Mouse (Mus musculus) adrenal gland, adult 18-20 months (tissue): ENCODE results near the gene Tas2r144. TPM values are rescaled to one million over a fixed set of nuclear protein-coding genes. Genes with fewer than 3 reads are reported as not detected.

ENCODE experiments used
- DNase-seq, 2 experiments: peaks; one replicate each; pipeline ENCODE4 v3.0.0; 2021 to 2022; ENCODE audit warnings: low spot score in 2 of 2
- long read RNA-seq, 2 experiments: library from polyadenylated mRNA; stranded (forward); transcript quantifications; one replicate each; pipeline ENCODE4 v2.0.0; 2021
- total RNA-seq, 2 experiments: library from RNA; stranded (reverse); gene quantifications; 1 replicate in 1 of 2; 2 replicates in 1 of 2; pipeline ENCODE4 v1.2.3; 2021

The Tas2r144 gene
- total RNA-seq, result not detected
- long read RNA-seq, experiment 1, result 0 reads
- long read RNA-seq, experiment 2, result 0 reads

- DNase-seq, result no peak
These were observed at the start of gene Tas2r144 for GRCm38 (mm10) chr6:42215028-42215427. Gene Tas2r144 (plus strand): TSS chr6:42215328.

- no peak for DNase-seq
These were observed 32.7 kb upstream of the Tas2r144 start for GRCm38 (mm10) chr6:42182462-42182861.

- DNase-seq, result no peak
These were observed 28.9 kb upstream of the Tas2r144 start for GRCm38 (mm10) chr6:42186230-42186629.

GRCm38 (mm10) chr6:42197710-42198109, 17.4 kb upstream of the Tas2r144 start:
- DNase-seq, result no peak

GRCm38 (mm10) chr6:42199498-42199897, 15.6 kb upstream of the Tas2r144 start:
- no peak for DNase-seq

- DNase-seq, result no peak
These were observed 7.2 kb downstream of the Tas2r144 start for GRCm38 (mm10) chr6:42222286-42222685.

GRCm38 (mm10) chr6:42225046-42225445, 9.9 kb downstream of the Tas2r144 start:
- DNase-seq, result no peak

- peak; percentile 70 to 71 for DNase-seq
These were observed 12.3 kb downstream of the Tas2r144 start for GRCm38 (mm10) chr6:42227240-42228101.

- no peak for DNase-seq
These were observed 14.5 kb downstream of the Tas2r144 start for GRCm38 (mm10) chr6:42229610-42230009.

GRCm38 (mm10) chr6:42231191-42231590, 16.1 kb downstream of the Tas2r144 start:
- DNase-seq, result no peak

- DNase-seq, result no peak
These were observed 22.2 kb downstream of the Tas2r144 start for GRCm38 (mm10) chr6:42237276-42237805.

- DNase-seq, result no peak
These were observed 26.4 kb downstream of the Tas2r144 start for GRCm38 (mm10) chr6:42241311-42242045.

GRCm38 (mm10) chr6:42245711-42246353, 30.7 kb downstream of the Tas2r144 start, which contains the start of gene Gstk1:
Gene Gstk1 (plus strand): TSS chr6:42245935.
- DNase-seq, result peak; percentile 68 to 72

GRCm38 (mm10) chr6:42247173-42247572, 32.0 kb downstream of the Tas2r144 start:
- DNase-seq, result no peak

GRCm38 (mm10) chr6:42247981-42248380, 32.9 kb downstream of the Tas2r144 start:
- no peak for DNase-seq

- no peak for DNase-seq
These were observed 36.7 kb downstream of the Tas2r144 start for GRCm38 (mm10) chr6:42251791-42252190.

- no peak for DNase-seq
These were observed 38.0 kb downstream of the Tas2r144 start for GRCm38 (mm10) chr6:42253103-42253502.

- peak; percentile 50 to 57 for DNase-seq
These were observed 42.3 kb downstream of the Tas2r144 start for GRCm38 (mm10) chr6:42257303-42257863.

- no peak for DNase-seq
These were observed 45.3 kb downstream of the Tas2r144 start for GRCm38 (mm10) chr6:42260430-42260829.

- DNase-seq, result no peak
These were observed 46.5 kb downstream of the Tas2r144 start, which contains the start of gene Tmem139 for GRCm38 (mm10) chr6:42261524-42262170. Gene Tmem139 (plus strand): TSS chr6:42261970.
